Mouse (Mus musculus) left cerebral cortex, postnatal 25 days (tissue): ENCODE results near the gene Foxc2. TPM values are rescaled to one million over a fixed set of nuclear protein-coding genes. Genes with fewer than 3 reads are reported as not detected.
A peak's percentile ranks its signal among the peaks of the same experiment; 100 is the strongest.

Experiments used
- DNase-seq, 2 experiments: peaks; one replicate each; pipeline ENCODE4 v3.0.0; 2022; ENCODE audit warnings: low spot score in 2 of 2, mixed read lengths in 1 of 2
- intact Hi-C: fragments of 180-260 bp; cut with DNase I; formaldehyde crosslinking; loops from one replicate; pipeline ENCODE4 v1.15.1; 2025
- total RNA-seq, 2 experiments: library from RNA; stranded (reverse); gene quantifications; 2 replicates each; pipeline ENCODE4 v1.2.3; 2021

Foxc2 gene
- total RNA-seq, 2 experiments from 2014 or later = 1.8 to 2.1 TPM

- DNase-seq = no peak
These were observed 31.0 kb upstream of the Foxc2 start for GRCm38 (mm10) chr8:121085011-121085410.

GRCm38 (mm10) chr8:121085561-121085960, 30.4 kb upstream of the Foxc2 start:
- intact Hi-C loops = loop anchor here (5.0 kb wide), 1 partner anchor 113 kb away; no protein-coding TSS in a partner anchor
- no peak for DNase-seq

More at GRCm38 (mm10) chr8:121085011-121085410, 31.0 kb upstream of the Foxc2 start:
- intact Hi-C loops = loop anchor here (5.0 kb wide), 1 partner anchor 113 kb away; no protein-coding TSS in a partner anchor

GRCm38 (mm10) chr8:121086004-121086900, 29.7 kb upstream of the Foxc2 start:
- intact Hi-C loops = loop anchor here (2.0 to 5.0 kb wide), 2 partner anchors 29 to 114 kb away; no protein-coding TSS in a partner anchor

GRCm38 (mm10) chr8:121088281-121088680, 27.7 kb upstream of the Foxc2 start:
- no peak for DNase-seq
- intact Hi-C loops = loop anchor here (5.0 kb wide), 1 partner anchor 116 kb away; no protein-coding TSS in a partner anchor

More at GRCm38 (mm10) chr8:121086004-121086900, 29.7 kb upstream of the Foxc2 start:
- no peak for DNase-seq

- DNase-seq = no peak
- intact Hi-C loops = loop anchor here (5.0 kb wide), 1 partner anchor 117 kb away; no protein-coding TSS in a partner anchor
These were observed 26.9 kb upstream of the Foxc2 start for GRCm38 (mm10) chr8:121088871-121089630.

GRCm38 (mm10) chr8:121089631-121090380, 26.2 kb upstream of the Foxc2 start:
- no peak for DNase-seq
- intact Hi-C loops = loop anchor here (5.0 kb wide), 1 partner anchor 118 kb away; no protein-coding TSS in a partner anchor

GRCm38 (mm10) chr8:121090716-121091115, 25.3 kb upstream of the Foxc2 start:
- intact Hi-C loops = no loop called here
- DNase-seq = no peak

GRCm38 (mm10) chr8:121092141-121092540, 23.8 kb upstream of the Foxc2 start:
- intact Hi-C loops = loop anchor here (1.0 to 2.0 kb wide), 2 partner anchors 271 to 413 kb away; no protein-coding TSS in a partner anchor

GRCm38 (mm10) chr8:121092627-121093026, 23.3 kb upstream of the Foxc2 start:
- intact Hi-C loops = loop anchor here (1.0 to 2.0 kb wide), 2 partner anchors 271 to 414 kb away; no protein-coding TSS in a partner anchor
- DNase-seq = peak; percentile 78 to 82

More at GRCm38 (mm10) chr8:121092141-121092540, 23.8 kb upstream of the Foxc2 start:
- no peak for DNase-seq

GRCm38 (mm10) chr8:121093496-121093895, 22.5 kb upstream of the Foxc2 start:
- no peak for DNase-seq
- intact Hi-C loops = loop anchor here (2.0 kb wide), 1 partner anchor 415 kb away; no protein-coding TSS in a partner anchor

GRCm38 (mm10) chr8:121104049-121104818, 11.7 kb upstream of the Foxc2 start:
- peak; percentile 60 to 67 for DNase-seq
- intact Hi-C loops = no loop called here

- intact Hi-C loops = no loop called here
- DNase-seq = peak; percentile 99
These were observed 8.0 kb upstream of the Foxc2 start, which contains the start of gene Mthfsd for GRCm38 (mm10) chr8:121107668-121108656. TSS of gene Mthfsd (minus strand) at chr8:121108392.

GRCm38 (mm10) chr8:121108657-121109056, 7.3 kb upstream of the Foxc2 start:
- DNase-seq = no peak
- intact Hi-C loops = no loop called here

- intact Hi-C loops = no loop called here
- DNase-seq = no peak
These were observed 4.6 kb upstream of the Foxc2 start for GRCm38 (mm10) chr8:121111145-121111907.

GRCm38 (mm10) chr8:121113261-121113660, 2.7 kb upstream of the Foxc2 start:
- DNase-seq = peak; percentile 95 to 97

GRCm38 (mm10) chr8:121115136-121115535, 835 bp upstream of the Foxc2 start:
- DNase-seq = no peak
- intact Hi-C loops = loop anchor here (2.0 kb wide), 1 partner anchor 28 kb away; no protein-coding TSS in a partner anchor

More at GRCm38 (mm10) chr8:121113261-121113660, 2.7 kb upstream of the Foxc2 start:
- intact Hi-C loops = loop anchor here (1.0 kb wide), 2 partner anchors 280 to 400 kb away; no protein-coding TSS in a partner anchor
